Mouse (Mus musculus) liver, embryonic 13.5 days (tissue): ENCODE results near the gene Bod1. TPM values are rescaled to one million over a fixed set of nuclear protein-coding genes. Genes with fewer than 3 reads are reported as not detected.

Experiments
- ATAC-seq: fragments of 200-750 bp; cut with Nextera tagmentation; 2 replicates; pipeline ENCODE4 v1.8.0; 2017; ENCODE audit warnings: low read depth, mild to moderate bottlenecking, moderate number of reproducible peaks, moderate library complexity
- DNase-seq: peaks from one replicate; pipeline ENCODE4 v3.0.0; 2022
- H3K27ac ChIP-seq: fragments of 300-500 bp; sonication (generic); 2 replicates; pipeline ENCODE4 v1.5.1; 2015; ENCODE audit warnings: moderate library complexity, mild to moderate bottlenecking, inconsistent platforms
- H3K27me3 ChIP-seq: fragments of 300-500 bp; sonication (generic); 2 replicates; pipeline ENCODE4 v1.6.1; 2015; ENCODE audit warnings: mild to moderate bottlenecking, inconsistent platforms
- H3K36me3 ChIP-seq: fragments of 300-500 bp; sonication (generic); 2 replicates; pipeline ENCODE4 v1.6.1; 2015; ENCODE audit warnings: mild to moderate bottlenecking, inconsistent platforms
- H3K4me1 ChIP-seq: fragments of 300-500 bp; sonication (generic); replicated peaks from 2 replicates; pipeline ENCODE4 v1.6.1; 2015; ENCODE audit warnings: inconsistent platforms
- H3K4me2 ChIP-seq: fragments of 300-500 bp; sonication (generic); 2 replicates; pipeline ENCODE4 v1.6.1; 2015; ENCODE audit warnings: inconsistent platforms, mild to moderate bottlenecking, moderate library complexity
- H3K4me3 ChIP-seq: fragments of 300-500 bp; sonication (generic); replicated peaks from 2 replicates; pipeline ENCODE4 v1.5.1; 2015; ENCODE audit warnings: mild to moderate bottlenecking, inconsistent platforms
- H3K9ac ChIP-seq: fragments of 300-500 bp; sonication (generic); 2 replicates; pipeline ENCODE4 v1.6.1; 2015; ENCODE audit warnings: mild to moderate bottlenecking, inconsistent platforms
- H3K9me3 ChIP-seq: fragments of 300-500 bp; sonication (generic); replicated peaks from 2 replicates; pipeline ENCODE4 v1.6.1; 2016; ENCODE audit warnings: inconsistent platforms
- WGBS: fragments of 180-500 bp; shearing (Covaris S2); methylation state at CpG from one replicate; pipeline ENCODE4 v1.1.7; 2015; ENCODE audit not compliant: insufficient replicate concordance; 5-methylcytosine and 5-hydroxymethylcytosine counted together
- polyA plus RNA-seq: library from polyadenylated mRNA; unstranded; fragments of >200 nt; fragmentation: Nextera tagmentation; extraction: Ambion mirVana; gene quantifications from 2 replicates; pipeline ENCODE4 v1.2.1, GENCODE M21; 2015

The Bod1 gene
- polyA plus RNA-seq, 1 experiment from 2014 or later = 15.8 TPM

- Histone ChIP-seq H3K9ac (no peak overlapping the region), H3K36me3 (peaks cover 52% of the 10 kb centered on the region), H3K4me2 (no peak overlapping the region), H3K27me3 (no peaks in the 10 kb centered on the region), H3K4me3 (no peak overlapping the region), H3K9me3 (no peaks in the 10 kb centered on the region), H3K27ac (no peak overlapping the region), H3K4me1 (no peaks in the 10 kb centered on the region)
- no peak for ATAC-seq
- no peak for DNase-seq
- WGBS = 71% methylated on average over 2 of the region's 2 CpGs
Observed at GRCm38 (mm10) chr11:31664186-31664585, 7.5 kb downstream of the Bod1 start.

- H3K27me3 ChIP-seq = no peaks in the 10 kb centered on the region
- no peak overlapping the region for H3K4me3 ChIP-seq
- H3K9me3 ChIP-seq = no peaks in the 10 kb centered on the region
- no peak for ATAC-seq
- no peaks in the 10 kb centered on the region for H3K4me1 ChIP-seq
- H3K9ac ChIP-seq = no peak overlapping the region
- H3K27ac ChIP-seq = no peak overlapping the region
- H3K4me2 ChIP-seq = no peak overlapping the region
- peaks cover 46% of the 10 kb centered on the region for H3K36me3 ChIP-seq
- no peak for DNase-seq
- WGBS = 83% methylated on average over 4 of the region's 4 CpGs
Observed at GRCm38 (mm10) chr11:31663501-31663900, 8.2 kb downstream of the Bod1 start.

- H3K9ac ChIP-seq = no peak overlapping the region
- ATAC-seq (no peak), DNase-seq (no peak)
- H3K4me2 ChIP-seq = no peak overlapping the region
- H3K4me1 ChIP-seq = no peaks in the 10 kb centered on the region
- H3K36me3 ChIP-seq = peaks cover 42% of the 10 kb centered on the region
- H3K27ac ChIP-seq = no peak overlapping the region
- 79% methylated on average over 5 of the region's 5 CpGs for WGBS
- no peaks in the 10 kb centered on the region for H3K27me3 ChIP-seq
- H3K9me3 ChIP-seq = no peaks in the 10 kb centered on the region
- no peak overlapping the region for H3K4me3 ChIP-seq
Observed at GRCm38 (mm10) chr11:31662872-31663446, 8.7 kb downstream of the Bod1 start.

- H3K9ac ChIP-seq = no peak overlapping the region
- peaks cover 36% of the 10 kb centered on the region for H3K36me3 ChIP-seq
- H3K4me1 ChIP-seq = no peaks in the 10 kb centered on the region
- 78% methylated on average over 7 of the region's 7 CpGs for WGBS
- ATAC-seq = no peak
- H3K27ac ChIP-seq = no peak overlapping the region
- no peaks in the 10 kb centered on the region for H3K27me3 ChIP-seq
- DNase-seq = no peak
- H3K4me3 ChIP-seq = no peak overlapping the region
- H3K9me3 ChIP-seq = no peaks in the 10 kb centered on the region
- no peak overlapping the region for H3K4me2 ChIP-seq
Observed at GRCm38 (mm10) chr11:31662214-31662613, 9.5 kb downstream of the Bod1 start.

- DNase-seq = no peak
- ATAC-seq = no peak
- no peak overlapping the region for H3K4me2 ChIP-seq
- no peak overlapping the region for H3K4me3 ChIP-seq
- no peaks in the 10 kb centered on the region for H3K27me3 ChIP-seq
- H3K36me3 ChIP-seq = no peaks in the 10 kb centered on the region
- no peak overlapping the region for H3K9ac ChIP-seq
- no peak overlapping the region for H3K27ac ChIP-seq
- no peaks in the 10 kb centered on the region for H3K9me3 ChIP-seq
- H3K4me1 ChIP-seq = no peaks in the 10 kb centered on the region
Observed at GRCm38 (mm10) chr11:31657806-31658175, 13.9 kb downstream of the Bod1 start.

- H3K36me3 ChIP-seq = no peaks in the 10 kb centered on the region
- WGBS = 57% methylated on average over 5 of the region's 5 CpGs
Observed at GRCm38 (mm10) chr11:31657168-31657805, 14.4 kb downstream of the Bod1 start.

GRCm38 (mm10) chr11:31649507-31649906, 22.2 kb downstream of the Bod1 start:
- Histone ChIP-seq H3K4me2 (no peak overlapping the region), H3K36me3 (no peaks in the 10 kb centered on the region), H3K27ac (no peak overlapping the region), H3K9ac (no peak overlapping the region), H3K4me3 (no peak overlapping the region), H3K4me1 (no peaks in the 10 kb centered on the region), H3K9me3 (no peaks in the 10 kb centered on the region), H3K27me3 (no peaks in the 10 kb centered on the region)
- ATAC-seq (no peak), DNase-seq (no peak)
- 37% methylated on average over 2 of the region's 2 CpGs for WGBS

More at GRCm38 (mm10) chr11:31657168-31657805, 14.4 kb downstream of the Bod1 start:
- no peak for ATAC-seq
- no peak overlapping the region for H3K27ac ChIP-seq
- no peaks in the 10 kb centered on the region for H3K9me3 ChIP-seq
- H3K27me3 ChIP-seq = no peaks in the 10 kb centered on the region
- no peaks in the 10 kb centered on the region for H3K4me1 ChIP-seq
- H3K4me3 ChIP-seq = no peak overlapping the region
- no peak for DNase-seq
- H3K9ac ChIP-seq = no peak overlapping the region
- H3K4me2 ChIP-seq = no peak overlapping the region

- Histone ChIP-seq H3K9ac (no peak overlapping the region), H3K4me2 (no peak overlapping the region), H3K9me3 (no peaks in the 10 kb centered on the region), H3K36me3 (no peaks in the 10 kb centered on the region), H3K27ac (no peak overlapping the region), H3K4me1 (no peaks in the 10 kb centered on the region), H3K27me3 (no peaks in the 10 kb centered on the region), H3K4me3 (no peak overlapping the region)
- DNase-seq = no peak
- WGBS = 70% methylated on average over 10 of the region's 10 CpGs
- no peak for ATAC-seq
Observed at GRCm38 (mm10) chr11:31647268-31647667, 24.4 kb downstream of the Bod1 start.

- no peak for ATAC-seq
- WGBS = 56% methylated on average over 1 of the region's 1 CpGs
- Histone ChIP-seq H3K36me3 (no peaks in the 10 kb centered on the region), H3K9ac (no peak overlapping the region), H3K9me3 (no peaks in the 10 kb centered on the region), H3K4me3 (no peak overlapping the region), H3K27me3 (no peaks in the 10 kb centered on the region), H3K4me2 (no peak overlapping the region), H3K27ac (no peak overlapping the region), H3K4me1 (no peaks in the 10 kb centered on the region)
- DNase-seq = no peak
Observed at GRCm38 (mm10) chr11:31646571-31646970, 25.1 kb downstream of the Bod1 start.

GRCm38 (mm10) chr11:31643120-31643519, 28.6 kb downstream of the Bod1 start:
- no peak overlapping the region for H3K4me3 ChIP-seq
- no peaks in the 10 kb centered on the region for H3K27me3 ChIP-seq
- H3K9me3 ChIP-seq = no peaks in the 10 kb centered on the region
- H3K4me1 ChIP-seq = no peaks in the 10 kb centered on the region
- H3K36me3 ChIP-seq = no peaks in the 10 kb centered on the region
- no peak overlapping the region for H3K9ac ChIP-seq
- ATAC-seq (no peak), DNase-seq (no peak)
- H3K27ac ChIP-seq = no peak overlapping the region
- no peak overlapping the region for H3K4me2 ChIP-seq
- WGBS = 62% methylated on average over 6 of the region's 6 CpGs

- Histone ChIP-seq H3K9me3 (no peaks in the 10 kb centered on the region), H3K9ac (no peak overlapping the region), H3K36me3 (no peaks in the 10 kb centered on the region), H3K27ac (no peak overlapping the region), H3K4me3 (no peak overlapping the region), H3K4me1 (no peaks in the 10 kb centered on the region), H3K4me2 (no peak overlapping the region), H3K27me3 (no peaks in the 10 kb centered on the region)
- no peak for ATAC-seq
- no peak for DNase-seq
- 31% methylated on average over 3 of the region's 3 CpGs for WGBS
Observed at GRCm38 (mm10) chr11:31641066-31641810, 30.4 kb downstream of the Bod1 start.

- no peaks in the 10 kb centered on the region for H3K4me1 ChIP-seq
- WGBS = 31% methylated on average over 5 of the region's 5 CpGs
- no peaks in the 10 kb centered on the region for H3K36me3 ChIP-seq
- no peaks in the 10 kb centered on the region for H3K27me3 ChIP-seq
- H3K9ac ChIP-seq = no peak overlapping the region
- no peaks in the 10 kb centered on the region for H3K9me3 ChIP-seq
- H3K4me3 ChIP-seq = no peak overlapping the region
- DNase-seq (no peak), ATAC-seq (no peak)
- H3K4me2 ChIP-seq = no peak overlapping the region
- H3K27ac ChIP-seq = no peak overlapping the region
Observed at GRCm38 (mm10) chr11:31640187-31640586, 31.5 kb downstream of the Bod1 start.
